Comparison of ENCODE assay signal across 22 mouse cellular contexts in the genomic region with DNA sequence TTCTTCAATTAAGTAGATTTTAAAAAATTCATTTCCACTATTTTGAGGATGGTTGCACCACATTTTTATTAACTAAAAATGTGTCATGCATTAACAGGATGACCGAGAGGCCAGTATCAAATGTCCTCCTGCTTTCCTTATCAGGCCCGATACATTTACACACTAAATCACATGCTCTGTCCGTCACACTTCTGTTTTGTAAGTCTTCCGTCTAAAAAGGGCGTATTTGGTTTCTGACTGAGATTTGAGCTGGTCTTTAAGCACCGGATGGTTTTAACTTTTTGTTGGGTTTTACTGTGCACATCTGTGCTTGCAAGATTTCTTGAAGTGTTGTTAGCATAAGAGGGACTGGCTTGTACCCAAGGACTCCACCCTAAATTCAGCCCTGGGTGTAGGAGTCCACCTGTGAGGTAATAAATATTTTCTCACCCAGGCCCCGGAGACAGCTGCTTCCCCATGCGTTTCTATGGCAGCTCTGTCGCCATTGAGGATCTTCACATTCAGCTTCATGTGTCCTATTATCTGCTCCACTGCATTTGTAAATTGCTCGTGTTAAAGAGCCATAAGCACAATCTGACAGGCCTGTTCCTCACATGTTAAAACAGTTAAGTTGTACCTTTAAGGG.
DNase-seq lines count a peak whose midpoint lies in the region; ATAC-seq lines count a peak whose summit lies in the region.
"Had no signal": no experiment of that assay in that cellular context is flagged by ENCODE, and none has a peak within 500 bp of the region (broad histone marks: within the 10 kb centered on the region; RNA-seq: fewer than 3 reads in every experiment).

No protein-coding gene starts in this region.

- peak; percentile 41; the same call in 1 of the 2 replicates for ATAC-seq in forebrain, embryonic 12.5 days (ENCODE audit: low FRiP score)
- no peak for ATAC-seq in forebrain, embryonic 15.5 days (replicated peaks)
- ATAC-seq in kidney, embryonic 14.5 days (ENCODE audit: low FRiP score, low TSS enrichment): peak; percentile 84
- ATAC-seq in neural tube, embryonic 12.5 days (ENCODE audit: low FRiP score, low read depth): 0 out of 2 replicates have a peak, but pooled peaks have one; percentile 26
- ATAC-seq in frontal cortex, adult (ENCODE audit: low TSS enrichment): no peak
- ATAC-seq: activated CD4-positive, CD25-positive, alpha-beta regulatory T cell, adult 4 months had no signal

- peaks cover 19% of the 10 kb centered on the region for H3K4me1 ChIP-seq in forebrain, embryonic 12.5 days
- H3K4me1 ChIP-seq in forebrain, embryonic 15.5 days: peaks cover 10% of the 10 kb centered on the region; the same call in 1 of the 2 replicates
- H3K4me1 ChIP-seq in kidney, embryonic 14.5 days (ENCODE audit: control insufficient read depth, insufficient read depth, low read length): 0 out of 2 replicates have a peak, but pooled peaks cover 8% of the 10 kb centered on the region
- peaks cover 14% of the 10 kb centered on the region for H3K4me1 ChIP-seq in neural tube, embryonic 12.5 days
- H3K4me1 ChIP-seq: embryonic facial prominence, embryonic 15.5 days; limb, embryonic 13.5 days; lung, embryonic 15.5 days had no signal

- no peak overlapping the region for H3K9ac ChIP-seq in forebrain, embryonic 12.5 days
- H3K9ac ChIP-seq in forebrain, embryonic 15.5 days (replicated peaks): no peak overlapping the region
- H3K9ac ChIP-seq in kidney, embryonic 14.5 days (ENCODE audit: low read depth, low read length): no peak overlapping the region
- H3K9ac ChIP-seq in neural tube, embryonic 12.5 days: no peak overlapping the region
- H3K9ac ChIP-seq: embryonic facial prominence, embryonic 15.5 days; limb, embryonic 13.5 days; liver, embryonic 14.5 days; lung, embryonic 15.5 days had no signal

- DNase-seq in kidney, adult 11 months: no peak
- no peak for DNase-seq in neural tube, embryonic 10.5 days (ENCODE audit: extremely low spot score, low spot score)
- DNase-seq in lung, postnatal 10 days: no peak
- DNase-seq: adrenal gland, postnatal 10 days; cerebellum, postnatal 10 days; kidney, adult 2 months; midbrain, embryonic 14.5 days; spleen, adult 18-20 months; thymus, postnatal 36 days had no signal

- no peak overlapping the region for H3K4me3 ChIP-seq in forebrain, embryonic 12.5 days (replicated peaks)
- H3K4me3 ChIP-seq in forebrain, embryonic 15.5 days: no peak overlapping the region
- no peak overlapping the region for H3K4me3 ChIP-seq in kidney, embryonic 14.5 days (ENCODE audit: low read length)
- H3K4me3 ChIP-seq in neural tube, embryonic 12.5 days: no peak overlapping the region
- H3K4me3 ChIP-seq: embryonic facial prominence, embryonic 15.5 days; heart, embryonic 10.5 days; limb, embryonic 13.5 days; lung, embryonic 15.5 days had no signal

- no peaks in the 10 kb centered on the region for H3K9me3 ChIP-seq in forebrain, embryonic 12.5 days
- H3K9me3 ChIP-seq in forebrain, embryonic 15.5 days: no peaks in the 10 kb centered on the region
- H3K9me3 ChIP-seq in kidney, embryonic 14.5 days (ENCODE audit: control insufficient read depth, low read length): no peaks in the 10 kb centered on the region
- H3K9me3 ChIP-seq in neural tube, embryonic 12.5 days: no peaks in the 10 kb centered on the region
- H3K9me3 ChIP-seq: embryonic facial prominence, embryonic 15.5 days; heart, embryonic 10.5 days; limb, embryonic 13.5 days; lung, embryonic 15.5 days had no signal

- no peaks in the 10 kb centered on the region for H3K36me3 ChIP-seq in forebrain, embryonic 12.5 days (replicated peaks)
- no peaks in the 10 kb centered on the region for H3K36me3 ChIP-seq in forebrain, embryonic 15.5 days
- no peaks in the 10 kb centered on the region for H3K36me3 ChIP-seq in kidney, embryonic 14.5 days (ENCODE audit: control insufficient read depth, insufficient read depth, low read length)
- H3K36me3 ChIP-seq in neural tube, embryonic 12.5 days: no peaks in the 10 kb centered on the region
- H3K36me3 ChIP-seq: embryonic facial prominence, embryonic 15.5 days; G1E; heart, embryonic 10.5 days; limb, embryonic 13.5 days; lung, embryonic 15.5 days had no signal

- 68% methylated on average over 10 of the region's 10 CpGs for WGBS in forebrain, embryonic 12.5 days
- 46% methylated on average over 10 of the region's 10 CpGs for WGBS in forebrain, embryonic 15.5 days
- WGBS in kidney, embryonic 14.5 days: 17% methylated on average over 10 of the region's 10 CpGs
- WGBS in neural tube, embryonic 12.5 days: 48% methylated on average over 10 of the region's 10 CpGs

- H3K4me2 ChIP-seq in forebrain, embryonic 12.5 days: no peak overlapping the region
- no peak overlapping the region for H3K4me2 ChIP-seq in forebrain, embryonic 15.5 days (replicated peaks)
- H3K4me2 ChIP-seq in kidney, embryonic 14.5 days (replicated peaks; ENCODE audit: low read depth, low read length): no peak overlapping the region
- no peak overlapping the region for H3K4me2 ChIP-seq in neural tube, embryonic 12.5 days (replicated peaks)
- H3K4me2 ChIP-seq: embryonic facial prominence, embryonic 15.5 days; limb, embryonic 13.5 days; lung, embryonic 15.5 days had no signal

- peak overlapping the region; percentile 19; the same call in 1 of the 2 replicates for H3K27ac ChIP-seq in forebrain, embryonic 12.5 days
- no peak overlapping the region for H3K27ac ChIP-seq in forebrain, embryonic 15.5 days (replicated peaks)
- no peak overlapping the region for H3K27ac ChIP-seq in kidney, embryonic 14.5 days (ENCODE audit: low read depth, low read length)
- H3K27ac ChIP-seq in neural tube, embryonic 12.5 days: no peak overlapping the region
- H3K27ac ChIP-seq: embryonic facial prominence, embryonic 15.5 days; heart, embryonic 10.5 days; limb, embryonic 13.5 days; liver, embryonic 14.5 days; lung, embryonic 15.5 days; macrophage had no signal

- H3K27me3 ChIP-seq in forebrain, embryonic 12.5 days: no peaks in the 10 kb centered on the region
- no peaks in the 10 kb centered on the region for H3K27me3 ChIP-seq in forebrain, embryonic 15.5 days
- H3K27me3 ChIP-seq in kidney, embryonic 14.5 days (ENCODE audit: control insufficient read depth, insufficient read depth, low read length): no peaks in the 10 kb centered on the region
- H3K27me3 ChIP-seq in neural tube, embryonic 12.5 days (replicated peaks): no peaks in the 10 kb centered on the region
- H3K27me3 ChIP-seq: embryonic facial prominence, embryonic 15.5 days; limb, embryonic 13.5 days; lung, embryonic 15.5 days had no signal

Comparison
In these comparisons a context has a peak if more than half of its experiments do, and no peak if none do; other contexts are left out.
1. ATAC-seq: peak in forebrain, embryonic 12.5 days (single experiment), kidney, embryonic 14.5 days (single experiment) and neural tube, embryonic 12.5 days (single experiment); none in forebrain, embryonic 15.5 days (single experiment) and frontal cortex, adult (single experiment).